Mouse (Mus musculus): ENCODE data around the gene Pim1. TPM values are rescaled to one million over a fixed set of nuclear protein-coding genes. Genes with fewer than 3 reads are reported as not detected.
"Not testable (repeated sequence)": the region's sequence is repeated elsewhere in the genome, so short reads cannot be mapped to it uniquely, and the experiment has no call there.

Gene Pim1
- total RNA-seq, 2 experiments from 2014 or later: 4.2 to 4.5 TPM

DNA sequence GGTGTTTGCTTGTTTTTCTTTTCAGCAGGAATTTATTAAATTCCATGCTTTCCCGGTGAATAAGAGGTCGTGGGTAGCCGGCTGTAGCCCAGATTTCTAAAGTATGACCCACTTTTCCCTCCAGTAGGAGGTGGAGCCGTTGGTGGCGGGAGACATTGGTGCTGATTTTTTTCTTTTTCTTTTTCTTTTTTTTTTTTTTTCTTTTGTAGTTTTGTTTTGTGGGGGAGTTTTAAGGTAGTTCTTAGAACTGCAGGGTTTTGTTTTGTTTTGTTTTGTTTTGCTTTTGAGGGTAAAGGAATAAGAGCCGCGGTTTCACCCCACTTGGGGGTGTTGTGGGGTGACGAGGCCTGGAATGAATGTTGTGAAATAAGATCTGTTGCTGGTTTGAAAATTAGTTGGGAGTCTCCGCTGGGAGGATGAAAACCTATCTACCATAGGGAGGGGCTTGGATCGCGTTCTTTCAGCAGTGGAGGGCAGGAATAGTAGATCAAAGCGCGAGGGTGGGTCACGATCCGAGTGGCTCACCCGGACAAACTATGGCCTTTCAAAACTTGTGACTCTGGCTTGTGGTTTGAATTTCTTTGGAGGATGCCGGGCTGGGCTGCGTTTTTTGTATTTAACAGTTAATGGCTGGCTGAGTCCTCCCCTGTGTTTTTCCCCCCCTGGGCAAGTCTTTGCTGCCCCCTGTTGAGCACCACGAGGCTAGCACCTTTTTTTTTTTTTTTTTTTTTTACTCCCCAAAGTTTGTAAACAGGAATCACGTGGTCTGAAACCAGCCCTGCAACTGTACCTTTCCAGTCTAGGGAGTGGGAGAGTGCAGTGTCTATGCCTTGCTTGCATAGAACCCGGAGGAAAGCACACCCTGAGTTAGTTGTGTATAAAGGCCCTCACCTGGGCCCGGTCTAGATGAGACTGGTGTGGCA is 2.0 kb downstream of the Pim1 start:
- DNase-seq (ENCODE audit: low spot score in 2 of 2): peak; percentile 19 to 52

- DNase-seq (ENCODE audit: low spot score in 2 of 2): no peak
These were observed 3.0 kb downstream of the Pim1 start for GRCm38 (mm10) chr17:29493461-29493980.

- DNase-seq (ENCODE audit: low spot score in 2 of 2): no peak
These were observed 3.6 kb downstream of the Pim1 start for GRCm38 (mm10) chr17:29494062-29494731.

DNA sequence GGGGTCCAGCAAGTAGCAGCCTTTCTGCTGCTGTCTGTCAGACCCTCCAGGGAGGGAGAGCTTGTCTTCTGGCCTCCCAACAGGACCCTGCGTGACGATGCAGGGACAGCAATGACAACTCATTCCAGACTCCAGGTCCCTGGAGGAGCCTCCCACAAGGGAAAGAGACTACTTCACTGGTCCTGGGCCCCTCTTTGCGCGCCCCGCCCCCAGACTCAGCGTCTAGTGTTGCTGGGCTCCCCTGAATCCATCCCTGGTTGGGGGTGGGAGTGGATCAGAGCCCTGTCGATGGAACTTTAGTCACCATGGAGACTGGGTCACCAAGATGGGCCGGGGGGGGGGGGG is 4.2 kb downstream of the Pim1 start:
- no peak for DNase-seq (ENCODE audit: low spot score in 2 of 2)

DNA sequence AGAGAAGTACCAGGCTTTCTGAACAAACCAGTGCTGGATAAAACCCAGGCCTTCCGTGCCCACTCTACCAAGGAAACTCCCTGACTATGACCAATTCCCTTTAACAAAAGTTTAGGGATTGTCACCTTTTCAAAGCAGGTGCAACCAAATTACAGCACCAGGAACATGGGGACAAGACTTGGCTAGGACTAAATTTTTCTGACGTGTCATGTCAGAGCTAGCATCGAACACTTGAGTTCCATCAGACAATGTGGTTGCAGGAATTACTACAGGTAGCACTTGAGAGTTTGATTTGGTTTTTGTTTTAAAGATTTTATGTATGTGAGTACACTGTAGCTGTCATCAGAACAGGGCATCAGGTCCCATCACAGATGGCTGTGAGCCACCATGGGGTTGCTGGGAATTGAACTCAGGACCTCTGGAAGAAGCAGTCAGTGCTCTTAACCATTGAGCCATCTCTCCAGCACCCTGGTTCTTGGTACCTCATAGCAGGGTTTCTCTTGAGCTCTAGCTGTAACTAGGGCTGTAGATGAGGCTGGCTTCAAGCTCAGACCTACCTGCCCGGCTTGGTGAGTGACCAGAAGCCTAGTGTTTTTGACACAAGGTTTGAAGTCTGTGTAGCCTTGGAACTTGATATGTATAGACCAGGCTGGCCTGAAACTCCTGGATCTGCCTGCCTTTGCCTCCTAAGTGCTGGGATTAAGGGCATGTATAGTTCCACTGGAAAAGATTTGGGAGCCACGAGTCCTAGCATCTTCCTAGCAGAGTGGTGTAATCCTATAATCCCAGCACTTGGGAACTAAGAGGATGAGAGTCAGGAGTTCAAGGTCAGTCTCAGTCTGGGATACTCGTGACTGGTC is 5.9 kb downstream of the Pim1 start:
- DNase-seq (ENCODE audit: low spot score in 2 of 2): no peak

GRCm38 (mm10) chr17:29497071-29497354 is 6.5 kb downstream of the Pim1 start:
- no peak for DNase-seq (ENCODE audit: low spot score in 2 of 2)

- not testable (repeated sequence) for DNase-seq (ENCODE audit: low spot score in 2 of 2)
These were observed 6.9 kb downstream of the Pim1 start for GRCm38 (mm10) chr17:29497481-29497880.

- no peak for DNase-seq (ENCODE audit: low spot score in 2 of 2)
These were observed 7.5 kb downstream of the Pim1 start for GRCm38 (mm10) chr17:29498028-29498427.

GRCm38 (mm10) chr17:29498952-29499351 is 8.4 kb downstream of the Pim1 start:
- DNase-seq (ENCODE audit: low spot score in 2 of 2): not testable (repeated sequence)

DNA sequence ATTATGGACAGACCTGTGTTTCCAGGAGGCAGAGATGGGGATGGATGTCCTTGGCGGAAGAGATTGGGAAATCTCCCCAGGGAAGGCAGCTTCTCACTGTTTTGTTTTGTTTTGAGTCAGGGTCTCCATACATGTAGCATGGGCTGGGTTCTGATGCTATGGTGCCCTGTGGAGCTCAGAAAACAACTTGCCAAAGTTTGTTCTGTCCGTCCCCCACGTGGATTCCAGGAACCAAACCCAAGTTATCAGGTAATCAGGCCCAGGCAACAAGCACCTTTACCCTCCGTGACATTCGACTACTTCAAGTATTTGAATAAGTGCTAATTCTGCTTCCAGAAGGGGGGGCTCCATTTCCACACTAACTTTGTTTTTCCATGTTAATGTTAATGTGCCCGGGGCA is 9.0 kb downstream of the Pim1 start:
- DNase-seq (ENCODE audit: low spot score in 2 of 2): no peak

- DNase-seq (ENCODE audit: low spot score in 2 of 2): no peak
These were observed 9.7 kb downstream of the Pim1 start for GRCm38 (mm10) chr17:29500243-29500740.

GRCm38 (mm10) chr17:29500802-29501469 is 10.4 kb downstream of the Pim1 start:
- DNase-seq (ENCODE audit: low spot score in 2 of 2): no peak

- DNase-seq (ENCODE audit: low spot score in 2 of 2): no peak
These were observed 11.6 kb downstream of the Pim1 start for GRCm38 (mm10) chr17:29502005-29502668.

DNA sequence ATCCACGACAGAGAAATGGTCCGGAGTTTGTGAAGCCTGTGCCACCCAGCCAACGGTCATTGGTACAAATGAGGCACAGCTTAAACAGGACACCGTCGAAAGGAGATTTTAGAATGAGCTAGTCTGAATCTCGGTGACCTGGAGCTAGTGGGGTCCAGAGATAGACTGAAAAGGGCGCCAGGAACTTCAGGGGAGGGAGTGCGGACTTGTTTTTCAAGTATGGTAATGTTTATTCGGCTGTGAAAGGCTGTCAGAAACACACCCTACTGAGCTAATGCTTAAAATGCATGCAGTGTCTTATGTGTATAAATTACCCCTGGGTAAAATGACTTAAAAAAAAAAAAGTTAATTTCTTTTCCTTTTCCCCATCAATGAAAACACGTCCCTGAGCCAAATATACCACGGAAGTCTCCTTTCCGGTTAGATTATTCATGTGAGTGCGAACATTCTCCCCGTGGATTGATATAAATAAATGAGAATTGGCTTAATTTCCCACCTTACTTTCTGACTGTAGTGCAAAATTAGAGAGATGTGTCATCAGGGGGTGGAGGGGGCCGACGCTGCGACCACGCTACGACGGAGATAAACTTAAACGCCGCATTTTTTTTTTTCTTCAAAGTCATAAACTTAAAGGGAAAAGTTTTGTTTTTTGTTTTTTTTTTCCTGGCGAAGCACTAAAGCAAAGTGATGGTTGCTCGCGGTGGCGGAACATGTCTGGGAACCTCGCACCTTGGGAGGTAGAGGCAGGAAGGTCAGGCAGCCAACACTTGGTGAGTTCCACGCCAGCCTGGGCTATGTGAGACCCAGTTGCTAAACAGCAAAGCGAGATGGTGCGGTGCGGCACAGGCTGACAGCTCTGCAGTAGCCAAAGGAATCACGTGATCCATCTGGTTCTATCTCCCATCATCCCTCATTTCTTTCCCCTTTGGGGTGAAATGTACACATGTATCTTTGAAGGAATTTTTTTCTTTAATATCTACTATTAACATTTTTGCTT is 12.4 kb downstream of the Pim1 start:
- DNase-seq (ENCODE audit: low spot score in 2 of 2): no peak

GRCm38 (mm10) chr17:29503700-29504099 is 13.1 kb downstream of the Pim1 start:
- DNase-seq (ENCODE audit: low spot score in 2 of 2): no peak

DNA sequence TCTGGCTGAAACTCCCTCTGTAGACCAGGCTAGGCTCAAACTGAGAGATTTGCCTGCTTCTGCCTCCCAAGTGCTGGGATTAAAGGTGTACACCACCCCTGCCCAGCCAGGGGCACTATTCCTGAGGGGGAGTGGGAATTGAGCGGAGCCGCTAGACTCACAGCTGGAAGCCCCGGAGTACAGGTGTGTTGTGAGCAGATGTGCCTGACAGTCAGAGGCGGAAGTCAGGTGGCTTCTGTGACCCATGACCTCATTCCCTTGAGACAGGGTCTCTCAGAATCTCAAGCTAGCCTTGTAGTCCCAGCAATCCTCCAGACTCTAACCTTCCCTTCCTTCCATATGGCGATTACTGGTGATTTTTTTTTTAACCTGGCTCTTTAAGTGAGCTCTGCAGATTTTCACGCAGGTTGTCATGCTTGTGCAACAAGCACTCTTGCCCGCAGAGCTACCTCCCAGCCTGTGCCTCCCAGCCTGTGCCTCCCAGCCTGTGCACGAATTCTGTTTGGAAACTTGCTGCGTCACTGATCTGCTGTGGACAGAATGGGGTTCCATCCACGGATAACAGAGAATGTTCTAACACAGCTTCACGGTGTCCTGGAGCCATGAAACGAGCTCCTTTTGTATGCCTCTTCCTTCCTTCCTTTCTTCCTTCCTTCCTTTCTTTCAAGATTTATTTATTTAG is 18.5 kb downstream of the Pim1 start:
- no peak for DNase-seq (ENCODE audit: low spot score in 2 of 2)

DNA sequence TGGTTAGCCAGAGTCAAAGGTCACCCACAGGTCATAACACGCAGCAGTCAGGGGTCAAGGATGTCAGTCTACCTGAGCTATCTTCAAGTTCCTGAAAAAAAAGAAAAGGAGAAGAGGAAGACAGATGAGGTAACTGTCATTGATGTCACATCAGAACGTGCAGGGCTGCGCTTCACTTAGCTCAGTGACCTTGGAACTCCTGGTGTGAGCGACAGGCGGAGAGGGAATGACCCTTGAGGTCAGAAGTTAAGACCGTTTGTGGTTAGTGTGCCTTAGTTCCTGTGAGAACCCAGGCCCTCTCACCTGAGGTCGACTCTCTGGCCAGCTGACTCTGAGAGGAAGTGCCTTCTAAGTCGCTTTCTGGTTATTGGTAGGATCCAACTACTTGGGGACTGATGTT is 20.1 kb downstream of the Pim1 start:
- DNase-seq (ENCODE audit: low spot score in 2 of 2): no peak

- no peak for DNase-seq (ENCODE audit: low spot score in 2 of 2)
These were observed 22.6 kb downstream of the Pim1 start for GRCm38 (mm10) chr17:29513044-29513730.

Measured in layer of hippocampus, adult 18-20 months (tissue).